Mouse (Mus musculus): ENCODE measurements at regions not wholly inside any gene's neighbourhood (a gene's known extent, or its start where the extent isn't known, plus 50 kb on each side); places are given as distances from the start of the nearest gene placed in this dataset.

DNA sequence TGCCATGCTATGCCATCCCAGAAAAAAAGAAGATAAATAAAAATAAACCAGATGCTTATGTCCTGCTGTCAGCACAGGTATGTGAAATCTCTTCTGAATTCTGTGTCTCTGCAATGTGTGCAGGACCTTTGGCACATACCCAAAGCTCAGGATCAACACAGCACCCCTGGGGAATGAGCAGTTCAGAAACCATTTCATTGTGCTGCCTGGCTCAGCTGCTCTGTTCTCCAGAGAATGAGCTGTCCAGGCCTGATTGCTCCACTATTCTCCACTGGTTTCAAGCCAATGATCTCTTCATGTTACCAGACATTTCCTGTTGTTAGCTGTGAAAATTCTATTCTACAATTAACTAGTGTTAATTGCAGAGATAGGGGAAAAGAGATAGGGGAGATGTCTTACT is 830.5 kb upstream of the Vwc2 start:
- no peak for TF ChIP-seq CTCF (conservative IDR thresholded peaks at IDR 0.05; ENCODE audit: low read length)
- TF ChIP-seq NANOG (IDR thresholded peaks at IDR 0.05; ENCODE audit: borderline replicate concordance, low read length) = no peak

All from E14TG2a.4 (cell line).